Mouse (Mus musculus) bone marrow macrophage, adult 2 months (primary cell): ENCODE measurements around the gene Ednrb.

Experiments
- CTCF ChIP-seq: IDR thresholded peaks from 2 replicates; pipeline ENCODE4 v1.5.1; 2012; ENCODE audit warnings: low read depth, mild to moderate bottlenecking, low read length, moderate library complexity
- POLR2A ChIP-seq: IDR thresholded peaks from 2 replicates; pipeline ENCODE4 v1.6.1; 2012; ENCODE audit warnings: mild to moderate bottlenecking, low read depth, low read length, borderline replicate concordance

DNA sequence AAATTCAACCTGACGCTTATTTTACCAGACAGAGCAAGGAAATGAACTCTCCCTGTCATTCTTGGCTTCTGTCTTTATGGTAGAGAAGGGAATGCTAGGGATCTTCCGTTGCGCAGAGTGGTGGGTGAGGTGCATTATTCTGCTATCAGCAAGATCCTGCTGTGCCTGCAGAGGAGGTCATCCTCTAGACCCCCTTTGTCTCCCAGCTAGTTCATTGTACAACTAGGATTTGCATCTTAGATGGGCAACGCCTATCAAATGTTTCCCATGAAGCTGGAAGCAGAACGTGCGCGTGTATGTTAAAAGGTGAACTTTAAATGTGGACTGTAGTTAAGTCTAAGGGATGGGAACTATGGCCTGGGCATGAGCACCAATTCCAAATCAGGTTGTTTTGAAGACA, 742 bp upstream of the Ednrb start:
- TF ChIP-seq POLR2A (no peak), CTCF (no peak)
